Mouse (Mus musculus) neural tube, embryonic 14.5 days (tissue): ENCODE data around the gene Nell2. TPM values are rescaled to one million over a fixed set of nuclear protein-coding genes. Genes with fewer than 3 reads are reported as not detected.

Experiments used
- ATAC-seq: fragments of 200-750 bp; cut with Nextera tagmentation; 2 replicates; pipeline ENCODE4 v1.8.0; 2017; ENCODE audit warnings: low read depth, mild to moderate bottlenecking, moderate TSS enrichment, moderate library complexity
- H3K27ac ChIP-seq: fragments of 300-500 bp; sonication (generic); 2 replicates; pipeline ENCODE4 v1.5.1; 2014; ENCODE audit warnings: low read depth, mild to moderate bottlenecking, control low read depth, low read length, moderate library complexity, mixed read lengths
- H3K27me3 ChIP-seq: fragments of 300-500 bp; sonication (generic); 2 replicates; pipeline ENCODE4 v1.6.1; 2014; ENCODE audit warnings: low read length; ENCODE audit not compliant: control insufficient read depth, insufficient read depth
- H3K36me3 ChIP-seq: fragments of 300-500 bp; sonication (generic); 2 replicates; pipeline ENCODE4 v1.6.1; 2014; ENCODE audit warnings: low read length, mixed read lengths; ENCODE audit not compliant: control insufficient read depth, insufficient read depth
- H3K4me1 ChIP-seq: fragments of 300-500 bp; sonication (generic); 2 replicates; pipeline ENCODE4 v1.6.1; 2014; ENCODE audit warnings: low read length; ENCODE audit not compliant: control insufficient read depth, insufficient read depth
- H3K4me2 ChIP-seq: fragments of 300-500 bp; sonication (generic); 2 replicates; pipeline ENCODE4 v1.6.1; 2014; ENCODE audit warnings: mild to moderate bottlenecking, low read depth, low read length, control low read depth
- H3K4me3 ChIP-seq: fragments of 300-500 bp; sonication (generic); 2 replicates; pipeline ENCODE4 v1.5.1; 2014; ENCODE audit warnings: low read depth, low read length, control low read depth, mixed read lengths
- H3K9ac ChIP-seq: fragments of 300-500 bp; sonication (generic); replicated peaks from 2 replicates; pipeline ENCODE4 v1.6.1; 2014; ENCODE audit warnings: low read depth, mild to moderate bottlenecking, control low read depth, low read length, mixed read lengths
- H3K9me3 ChIP-seq: fragments of 300-500 bp; sonication (generic); 2 replicates; pipeline ENCODE4 v1.6.1; 2016; ENCODE audit warnings: low read length; ENCODE audit not compliant: control insufficient read depth
- WGBS: fragments of 180-500 bp; shearing (Covaris S2); extraction: QIAGEN DNeasy Blood & Tissue Kit; methylation state at CpG from one replicate; pipeline ENCODE4 v1.1.7; 2014; 5-methylcytosine and 5-hydroxymethylcytosine counted together
- polyA plus RNA-seq: library from polyadenylated mRNA; unstranded; fragments of >200 nt; fragmentation: Nextera tagmentation; extraction: Ambion mirVana; gene quantifications from 2 replicates; pipeline ENCODE4 v1.2.1, GENCODE M21; 2014

Nell2 gene
- polyA plus RNA-seq, 1 experiment from 2014 or later = 217 TPM

GRCm38 (mm10) chr15:95144131-95144530 lies 384.2 kb downstream of the Nell2 start:
- ATAC-seq = no peak
- WGBS = 83% methylated on average over 2 of the region's 2 CpGs

GRCm38 (mm10) chr15:95138709-95139409 lies 389.5 kb downstream of the Nell2 start:
- H3K27me3 ChIP-seq = no peaks in the 10 kb centered on the region
- ATAC-seq = no peak
- H3K27ac ChIP-seq = no peak overlapping the region
- no peak overlapping the region for H3K9ac ChIP-seq
- H3K4me1 ChIP-seq = 0 out of 2 replicates have a peak, but pooled peaks cover 2% of the 10 kb centered on the region
- H3K4me3 ChIP-seq = no peak overlapping the region
- H3K4me2 ChIP-seq = no peak overlapping the region
- H3K9me3 ChIP-seq = no peaks in the 10 kb centered on the region
- WGBS = 77% methylated on average over 12 of the region's 12 CpGs
- H3K36me3 ChIP-seq = no peaks in the 10 kb centered on the region

More at GRCm38 (mm10) chr15:95144131-95144530, 384.2 kb downstream of the Nell2 start:
- no peaks in the 10 kb centered on the region for H3K9me3 ChIP-seq
- no peaks in the 10 kb centered on the region for H3K27me3 ChIP-seq
- H3K27ac ChIP-seq = no peak overlapping the region
- H3K9ac ChIP-seq = no peak overlapping the region
- no peaks in the 10 kb centered on the region for H3K4me1 ChIP-seq
- no peaks in the 10 kb centered on the region for H3K36me3 ChIP-seq
- no peak overlapping the region for H3K4me2 ChIP-seq
- H3K4me3 ChIP-seq = no peak overlapping the region

GRCm38 (mm10) chr15:95137018-95137810 lies 391.1 kb downstream of the Nell2 start:
- Histone ChIP-seq H3K4me1 (0 out of 2 replicates have a peak, but pooled peaks cover 2% of the 10 kb centered on the region), H3K9ac (no peak overlapping the region)
- WGBS = 60% methylated on average over 10 of the region's 10 CpGs

GRCm38 (mm10) chr15:95135926-95136609 lies 392.3 kb downstream of the Nell2 start:
- Histone ChIP-seq H3K9me3 (no peaks in the 10 kb centered on the region), H3K4me3 (no peak overlapping the region), H3K4me1 (0 out of 2 replicates have a peak, but pooled peaks cover 2% of the 10 kb centered on the region), H3K4me2 (no peak overlapping the region), H3K27ac (no peak overlapping the region), H3K9ac (no peak overlapping the region), H3K27me3 (no peaks in the 10 kb centered on the region), H3K36me3 (no peaks in the 10 kb centered on the region)
- WGBS = 91% methylated on average over 17 of the region's 17 CpGs
- peak; percentile 56; the same call in 1 of the 2 replicates for ATAC-seq

More at GRCm38 (mm10) chr15:95137018-95137810, 391.1 kb downstream of the Nell2 start:
- Histone ChIP-seq H3K4me3 (no peak overlapping the region), H3K9me3 (no peaks in the 10 kb centered on the region), H3K4me2 (no peak overlapping the region), H3K36me3 (no peaks in the 10 kb centered on the region), H3K27ac (no peak overlapping the region), H3K27me3 (no peaks in the 10 kb centered on the region)
- no peak for ATAC-seq

- Histone ChIP-seq H3K36me3 (no peaks in the 10 kb centered on the region), H3K9me3 (no peaks in the 10 kb centered on the region), H3K27ac (no peak overlapping the region), H3K4me1 (0 out of 2 replicates have a peak, but pooled peaks cover 2% of the 10 kb centered on the region), H3K9ac (no peak overlapping the region), H3K4me3 (no peak overlapping the region), H3K4me2 (no peak overlapping the region), H3K27me3 (no peaks in the 10 kb centered on the region)
- 68% methylated on average over 4 of the region's 4 CpGs for WGBS
- no peak for ATAC-seq
These were observed 397.0 kb downstream of the Nell2 start for GRCm38 (mm10) chr15:95131401-95131800.

GRCm38 (mm10) chr15:95108626-95109025 lies 419.7 kb downstream of the Nell2 start:
- Histone ChIP-seq H3K36me3 (no peaks in the 10 kb centered on the region), H3K4me1 (no peaks in the 10 kb centered on the region), H3K4me3 (no peak overlapping the region), H3K27me3 (no peaks in the 10 kb centered on the region), H3K27ac (no peak overlapping the region), H3K4me2 (no peak overlapping the region), H3K9me3 (no peaks in the 10 kb centered on the region), H3K9ac (no peak overlapping the region)
- ATAC-seq = no peak
- WGBS = 88% methylated on average over 4 of the region's 4 CpGs

GRCm38 (mm10) chr15:95107246-95107809 lies 421.0 kb downstream of the Nell2 start:
- no peak overlapping the region for H3K4me2 ChIP-seq
- ATAC-seq = no peak
- WGBS = 57% methylated on average over 8 of the region's 8 CpGs
- H3K27ac ChIP-seq = no peak overlapping the region
- no peaks in the 10 kb centered on the region for H3K27me3 ChIP-seq
- no peaks in the 10 kb centered on the region for H3K9me3 ChIP-seq
- H3K4me3 ChIP-seq = no peak overlapping the region
- H3K9ac ChIP-seq = no peak overlapping the region
- no peaks in the 10 kb centered on the region for H3K4me1 ChIP-seq
- no peaks in the 10 kb centered on the region for H3K36me3 ChIP-seq

GRCm38 (mm10) chr15:95101522-95101921 lies 426.8 kb downstream of the Nell2 start:
- no peaks in the 10 kb centered on the region for H3K27me3 ChIP-seq

More at GRCm38 (mm10) chr15:95101522-95101921, 426.8 kb downstream of the Nell2 start:
- peak; percentile 58; the same call in 1 of the 2 replicates for ATAC-seq
- H3K9me3 ChIP-seq = no peaks in the 10 kb centered on the region
- no peaks in the 10 kb centered on the region for H3K4me1 ChIP-seq
- no peak overlapping the region for H3K4me3 ChIP-seq
- no peak overlapping the region for H3K9ac ChIP-seq
- H3K27ac ChIP-seq = no peak overlapping the region
- no peaks in the 10 kb centered on the region for H3K36me3 ChIP-seq
- H3K4me2 ChIP-seq = no peak overlapping the region
